Mouse (Mus musculus) liver, embryonic 18 days (tissue): ENCODE results near the gene Gm7271. TPM values are rescaled to one million over a fixed set of nuclear protein-coding genes. Genes with fewer than 3 reads are reported as not detected.

Source experiments
- polyA plus RNA-seq: library from polyadenylated mRNA; depleted of rRNA; stranded (reverse); fragments of >200 nt; gene quantifications from 2 replicates; pipeline ENCODE4 v1.2.3, GENCODE M21; 2012; rRNA removed

The Gm7271 gene
- not detected in 2 replicates for polyA plus RNA-seq

DNA sequence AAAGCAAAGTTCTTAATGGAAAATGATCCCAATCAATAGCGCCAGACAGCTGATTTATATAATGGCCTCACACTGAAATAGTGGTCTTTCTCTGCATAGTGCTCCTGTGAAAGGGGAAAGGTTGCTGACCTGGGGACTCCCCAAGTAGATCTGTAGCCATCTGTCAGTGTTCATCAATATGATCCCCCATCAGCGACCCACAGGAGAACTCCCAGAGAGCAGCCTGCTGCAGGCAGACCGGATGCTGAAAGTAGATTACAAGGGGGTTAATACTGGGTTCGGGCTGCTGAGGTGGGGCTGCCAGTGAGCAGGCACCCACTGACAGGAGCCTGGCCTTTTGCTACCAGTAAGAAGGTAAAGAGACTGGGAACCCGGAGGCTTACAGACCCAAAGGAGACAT lies at the start of gene Gm7271:
Gene Gm7271 (plus strand): TSS at position 230 of the 400 bp plus-strand sequence.

GRCm38 (mm10) chr5:76529040-76529703 lies 45.3 kb downstream of the Gm7271 start, which contains the start of gene Exoc1:
Gene Exoc1 (plus strand): TSS chr5:76529311.

Other genes with a start within 250 kb of the Gm7271 start
- gene Clock, start 179.2 kb upstream of the Gm7271 start, polyA plus RNA-seq: 2.7 TPM in 2 replicates
- gene Pdcl2, start 152.9 kb upstream of the Gm7271 start, polyA plus RNA-seq: not detected in 2 replicates
- gene Nmu, start 120.3 kb upstream of the Gm7271 start, polyA plus RNA-seq: not detected in 2 replicates
- 10.9 and 12.1 TPM in 2 replicates for gene Exoc1, start 45.3 kb downstream of the Gm7271 start, polyA plus RNA-seq
- 2.3 and 2.4 TPM in 2 replicates for gene Cep135, start 104.7 kb downstream of the Gm7271 start, polyA plus RNA-seq
- gene C530008M17Rik, start 172.5 kb downstream of the Gm7271 start, polyA plus RNA-seq: 3.1 and 3.7 TPM in 2 replicates